Mouse (Mus musculus) hindbrain, embryonic 15.5 days (tissue): ENCODE measurements at regions not wholly inside any gene's neighbourhood (a gene's known extent, or its start where the extent isn't known, plus 50 kb on each side); places are given as distances from the start of the nearest gene placed in this dataset.

ENCODE experiments used
- ATAC-seq: fragments of 200-750 bp; cut with Nextera tagmentation; 2 replicates; pipeline ENCODE4 v1.8.0; 2017; ENCODE audit warnings: low read depth, moderate number of reproducible peaks, moderate TSS enrichment; ENCODE audit not compliant: low FRiP score
- H3K27ac ChIP-seq: fragments of 300-500 bp; sonication (generic); replicated peaks from 2 replicates; pipeline ENCODE4 v1.5.1; 2015; ENCODE audit warnings: mild to moderate bottlenecking, inconsistent platforms
- H3K27me3 ChIP-seq: fragments of 300-500 bp; sonication (generic); 2 replicates; pipeline ENCODE4 v1.6.1; 2015; ENCODE audit warnings: control low read depth, inconsistent platforms
- H3K36me3 ChIP-seq: fragments of 300-500 bp; sonication (generic); 2 replicates; pipeline ENCODE4 v1.6.1; 2015; ENCODE audit warnings: control low read depth, inconsistent platforms
- H3K4me1 ChIP-seq: fragments of 300-500 bp; sonication (generic); replicated peaks from 2 replicates; pipeline ENCODE4 v1.6.1; 2015; ENCODE audit warnings: control low read depth, inconsistent platforms
- H3K4me2 ChIP-seq: fragments of 300-500 bp; sonication (generic); 2 replicates; pipeline ENCODE4 v1.6.1; 2015; ENCODE audit warnings: moderate library complexity, mild to moderate bottlenecking, inconsistent platforms
- H3K4me3 ChIP-seq: fragments of 300-500 bp; sonication (generic); 2 replicates; pipeline ENCODE4 v1.5.1; 2015; ENCODE audit warnings: mild to moderate bottlenecking, inconsistent platforms
- H3K9ac ChIP-seq: fragments of 300-500 bp; sonication (generic); 2 replicates; pipeline ENCODE4 v1.6.1; 2015; ENCODE audit warnings: inconsistent platforms
- H3K9me3 ChIP-seq: fragments of 300-500 bp; sonication (generic); 2 replicates; pipeline ENCODE4 v1.6.1; 2016; ENCODE audit warnings: control low read depth, inconsistent platforms
- WGBS: fragments of 180-500 bp; shearing (Covaris S2); methylation state at CpG from one replicate; pipeline ENCODE4 v1.1.7; 2015; 5-methylcytosine and 5-hydroxymethylcytosine counted together

DNA sequence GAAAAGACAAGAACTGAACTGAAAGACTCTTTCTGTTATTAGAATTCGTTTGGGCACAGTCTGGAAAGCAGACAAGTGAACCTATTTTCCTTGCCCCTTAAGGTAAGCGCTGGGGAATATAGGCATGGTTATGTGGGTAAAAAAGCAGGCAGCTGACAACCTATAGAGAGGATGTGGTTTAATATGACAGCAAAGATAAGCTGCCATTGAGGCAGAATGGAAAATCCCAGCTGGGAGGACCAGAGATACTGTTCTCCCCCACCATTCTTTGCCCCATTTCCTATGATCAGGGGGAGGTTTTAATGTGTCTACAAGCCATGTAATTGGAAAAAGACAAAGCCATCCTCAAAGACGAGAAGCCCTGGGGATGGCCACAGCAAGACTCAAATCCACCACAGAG, 984.9 kb upstream of the Gm7489 start:
- H3K27me3 ChIP-seq = no peaks in the 10 kb centered on the region
- H3K36me3 ChIP-seq = no peaks in the 10 kb centered on the region
- no peak overlapping the region for H3K4me3 ChIP-seq
- H3K27ac ChIP-seq = no peak overlapping the region
- no peak overlapping the region for H3K4me2 ChIP-seq
- no peak for ATAC-seq
- 79% methylated on average over 3 of the region's 3 CpGs for WGBS
- no peak overlapping the region for H3K9ac ChIP-seq
- no peaks in the 10 kb centered on the region for H3K9me3 ChIP-seq
- H3K4me1 ChIP-seq = no peaks in the 10 kb centered on the region

DNA sequence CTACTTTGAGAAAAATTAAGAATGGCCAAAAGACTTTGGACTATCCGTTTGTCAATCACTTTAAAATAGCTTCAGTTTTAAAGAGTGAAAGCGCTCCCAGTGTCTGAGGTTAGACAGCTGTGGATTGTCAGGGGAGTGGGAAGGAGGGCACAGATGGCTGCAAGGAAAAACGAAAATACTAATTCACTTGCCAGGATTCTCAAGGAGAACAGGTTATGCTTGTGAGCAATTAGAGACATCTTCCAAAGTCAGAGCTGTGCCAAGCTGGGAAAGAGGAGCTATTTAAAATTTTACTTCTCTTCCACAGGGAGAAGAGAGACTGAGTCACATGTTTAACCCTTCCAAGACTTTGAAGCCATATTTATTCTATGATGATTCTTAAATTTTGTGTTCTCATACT, 979.5 kb upstream of the Gm7489 start:
- WGBS = 74% methylated on average over 3 of the region's 3 CpGs
- Histone ChIP-seq H3K27ac (no peak overlapping the region), H3K27me3 (no peaks in the 10 kb centered on the region), H3K4me1 (no peaks in the 10 kb centered on the region), H3K4me3 (no peak overlapping the region), H3K4me2 (no peak overlapping the region), H3K36me3 (no peaks in the 10 kb centered on the region), H3K9ac (no peak overlapping the region), H3K9me3 (no peaks in the 10 kb centered on the region)
- no peak for ATAC-seq

DNA sequence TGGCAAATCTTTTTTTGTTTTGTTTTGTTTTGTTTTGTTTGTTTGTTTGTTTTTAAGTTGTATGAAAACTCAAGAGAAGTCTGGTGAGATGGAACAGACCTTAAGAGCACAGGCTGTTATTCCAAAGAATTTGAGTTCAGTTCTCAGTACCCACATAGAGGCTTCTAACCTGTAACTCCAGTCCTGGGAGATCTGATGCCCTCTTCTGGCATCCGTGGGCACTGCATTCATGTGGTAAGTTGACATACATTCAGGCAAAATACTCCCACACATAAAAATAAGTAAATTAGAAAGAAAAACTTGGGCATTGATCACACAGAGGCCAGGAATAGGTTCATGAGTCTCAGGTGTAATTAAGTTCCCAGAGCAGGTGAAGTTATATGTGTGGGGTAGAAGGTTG, 977.5 kb upstream of the Gm7489 start:
- ATAC-seq = no peak
- WGBS = 59% methylated on average over 1 of the region's 1 CpGs
- Histone ChIP-seq H3K4me3 (no peak overlapping the region), H3K9me3 (no peaks in the 10 kb centered on the region), H3K4me1 (no peaks in the 10 kb centered on the region), H3K4me2 (no peak overlapping the region), H3K36me3 (no peaks in the 10 kb centered on the region), H3K27me3 (no peaks in the 10 kb centered on the region), H3K27ac (no peak overlapping the region), H3K9ac (no peak overlapping the region)

DNA sequence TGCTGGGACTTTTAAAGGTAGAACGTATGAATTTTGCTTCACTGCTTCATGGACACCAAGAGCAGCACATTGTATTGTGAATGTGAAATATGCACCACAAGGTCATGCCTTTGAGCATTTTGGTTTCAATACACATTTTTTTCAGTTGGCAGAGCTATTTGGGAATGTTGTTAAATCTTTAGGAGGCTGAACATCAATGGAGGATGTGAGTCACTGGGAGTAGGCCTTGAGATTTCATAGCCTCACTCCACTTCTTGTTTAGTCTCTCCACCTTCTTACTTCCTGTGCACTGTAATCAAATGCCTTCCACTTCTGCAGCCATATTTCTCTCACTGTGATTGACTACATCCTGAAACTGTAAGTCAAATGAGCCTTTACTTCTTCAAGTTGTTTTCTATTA, 962.4 kb upstream of the Gm7489 start:
- Histone ChIP-seq H3K9me3 (no peaks in the 10 kb centered on the region), H3K27ac (no peak overlapping the region), H3K27me3 (no peaks in the 10 kb centered on the region), H3K9ac (no peak overlapping the region), H3K4me1 (no peaks in the 10 kb centered on the region), H3K4me3 (no peak overlapping the region), H3K4me2 (no peak overlapping the region), H3K36me3 (no peaks in the 10 kb centered on the region)
- WGBS = 69% methylated on average over 1 of the region's 1 CpGs
- no peak for ATAC-seq

DNA sequence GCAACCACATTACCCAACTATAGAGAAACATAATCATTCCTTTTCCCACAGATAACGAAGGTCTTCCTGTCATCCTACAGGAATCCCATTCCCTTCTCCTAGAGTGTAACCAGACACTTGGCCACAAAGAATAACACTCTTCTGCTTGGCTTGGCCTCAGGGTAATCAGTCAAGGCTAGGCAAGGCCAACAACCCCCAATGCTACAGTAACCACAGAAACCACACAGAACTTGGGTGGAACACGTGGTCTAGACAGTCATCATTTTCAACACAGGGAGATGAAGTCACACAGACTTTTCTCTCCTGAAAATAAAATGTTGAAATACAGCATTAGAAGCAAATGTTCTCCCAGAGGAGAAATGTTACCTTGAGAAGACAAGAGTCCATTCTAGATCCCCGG, 956.3 kb upstream of the Gm7489 start:
- no peaks in the 10 kb centered on the region for H3K36me3 ChIP-seq
- ATAC-seq = no peak
- H3K27ac ChIP-seq = no peak overlapping the region
- H3K9me3 ChIP-seq = no peaks in the 10 kb centered on the region
- H3K9ac ChIP-seq = no peak overlapping the region
- 78% methylated on average over 3 of the region's 3 CpGs for WGBS
- no peaks in the 10 kb centered on the region for H3K4me1 ChIP-seq
- no peaks in the 10 kb centered on the region for H3K27me3 ChIP-seq
- no peak overlapping the region for H3K4me2 ChIP-seq
- H3K4me3 ChIP-seq = no peak overlapping the region

DNA sequence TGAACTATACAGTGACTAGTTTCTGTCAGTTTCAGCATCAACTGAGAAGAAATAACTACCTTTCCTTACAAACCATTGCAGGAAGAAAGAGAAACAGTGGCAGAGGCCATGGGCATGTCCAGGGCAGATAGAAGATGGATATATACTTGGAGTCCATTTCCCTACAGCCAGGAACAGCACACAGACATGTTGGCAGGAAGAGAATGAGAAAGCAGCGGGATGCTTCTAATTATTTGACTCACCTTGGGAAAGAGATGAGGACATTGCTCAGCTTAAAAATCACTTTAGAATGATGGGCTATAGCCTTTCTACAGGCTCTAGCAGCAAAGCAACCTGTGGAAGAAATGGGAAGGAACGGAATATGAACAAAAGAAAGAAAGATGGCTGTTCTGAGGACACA, 947.6 kb upstream of the Gm7489 start:
- ATAC-seq = no peak
- no peaks in the 10 kb centered on the region for H3K9me3 ChIP-seq
- no peaks in the 10 kb centered on the region for H3K27me3 ChIP-seq
- 91% methylated on average over 2 of the region's 2 CpGs for WGBS
- H3K4me3 ChIP-seq = no peak overlapping the region
- no peaks in the 10 kb centered on the region for H3K36me3 ChIP-seq
- H3K4me1 ChIP-seq = no peaks in the 10 kb centered on the region
- no peak overlapping the region for H3K27ac ChIP-seq
- H3K4me2 ChIP-seq = no peak overlapping the region
- no peak overlapping the region for H3K9ac ChIP-seq

DNA sequence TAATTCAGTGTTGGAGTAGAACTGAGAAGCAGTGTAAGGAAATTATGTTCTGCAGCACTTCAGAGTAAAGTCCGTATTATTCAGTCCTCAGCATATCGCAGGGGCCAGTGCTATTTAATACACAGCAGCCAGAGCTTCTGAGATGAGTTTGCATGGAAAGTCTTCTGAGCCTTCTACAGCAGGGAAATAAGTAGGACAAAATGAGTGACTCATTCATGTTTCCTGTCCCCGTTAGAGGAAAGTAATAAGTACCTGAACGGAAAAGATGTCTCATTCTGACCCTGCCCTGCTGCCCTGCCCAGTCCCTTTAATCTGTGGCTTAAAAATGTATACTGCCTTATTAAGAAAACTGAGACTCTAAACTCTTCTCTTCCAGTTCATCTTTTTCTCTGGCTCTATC, 940.1 kb upstream of the Gm7489 start:
- H3K4me3 ChIP-seq = no peak overlapping the region
- no peak overlapping the region for H3K4me2 ChIP-seq
- WGBS = 88% methylated on average over 4 of the region's 4 CpGs
- no peaks in the 10 kb centered on the region for H3K9me3 ChIP-seq
- no peak overlapping the region for H3K9ac ChIP-seq
- no peak overlapping the region for H3K27ac ChIP-seq
- H3K36me3 ChIP-seq = no peaks in the 10 kb centered on the region
- no peaks in the 10 kb centered on the region for H3K27me3 ChIP-seq
- no peak for ATAC-seq
- no peaks in the 10 kb centered on the region for H3K4me1 ChIP-seq

DNA sequence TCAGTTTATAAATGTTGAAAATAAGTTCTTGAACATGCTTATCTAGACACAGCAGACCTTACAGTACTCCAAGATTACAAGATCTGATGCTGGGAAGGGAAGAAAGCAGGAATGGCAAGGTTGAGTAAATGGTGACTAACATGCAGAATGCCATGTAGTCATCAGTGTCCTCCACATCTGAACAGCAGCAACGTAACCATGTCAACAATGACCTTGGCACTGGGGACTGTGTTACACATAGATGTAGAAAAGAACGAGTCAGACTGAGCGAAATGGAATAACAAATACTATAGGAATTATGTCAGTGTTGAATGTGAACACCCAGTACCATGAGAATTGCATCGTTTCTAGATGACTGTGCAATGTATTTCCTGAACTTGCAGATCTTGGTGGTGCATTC, 936.5 kb upstream of the Gm7489 start:
- no peak overlapping the region for H3K27ac ChIP-seq
- 95% methylated on average over 4 of the region's 4 CpGs for WGBS
- no peaks in the 10 kb centered on the region for H3K36me3 ChIP-seq
- no peak for ATAC-seq
- no peak overlapping the region for H3K9ac ChIP-seq
- no peaks in the 10 kb centered on the region for H3K9me3 ChIP-seq
- no peaks in the 10 kb centered on the region for H3K4me1 ChIP-seq
- no peaks in the 10 kb centered on the region for H3K27me3 ChIP-seq
- no peak overlapping the region for H3K4me3 ChIP-seq
- H3K4me2 ChIP-seq = no peak overlapping the region

DNA sequence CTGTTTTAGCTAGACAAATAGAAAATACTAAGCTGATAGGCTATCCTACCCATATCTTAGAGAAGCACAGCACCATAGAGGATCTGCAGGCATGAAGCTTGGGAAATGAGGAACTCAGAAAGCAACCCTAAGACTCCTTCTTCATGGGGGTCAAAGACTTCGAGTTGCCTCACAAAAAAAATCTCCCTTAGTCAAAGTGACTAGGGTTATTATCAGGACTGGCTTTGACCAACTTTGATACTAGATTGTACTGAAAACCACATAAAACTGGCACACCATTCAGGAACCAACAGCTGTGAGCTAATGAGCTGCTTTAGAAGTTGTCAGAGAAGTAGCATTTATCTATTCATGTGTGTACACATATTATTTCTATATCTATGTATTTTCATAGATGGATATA, 931.2 kb upstream of the Gm7489 start:
- no peaks in the 10 kb centered on the region for H3K9me3 ChIP-seq
- 77% methylated on average over 1 of the region's 1 CpGs for WGBS
- no peak for ATAC-seq
- no peak overlapping the region for H3K27ac ChIP-seq
- no peaks in the 10 kb centered on the region for H3K36me3 ChIP-seq
- no peaks in the 10 kb centered on the region for H3K4me1 ChIP-seq
- no peak overlapping the region for H3K9ac ChIP-seq
- H3K4me3 ChIP-seq = no peak overlapping the region
- no peaks in the 10 kb centered on the region for H3K27me3 ChIP-seq
- no peak overlapping the region for H3K4me2 ChIP-seq

DNA sequence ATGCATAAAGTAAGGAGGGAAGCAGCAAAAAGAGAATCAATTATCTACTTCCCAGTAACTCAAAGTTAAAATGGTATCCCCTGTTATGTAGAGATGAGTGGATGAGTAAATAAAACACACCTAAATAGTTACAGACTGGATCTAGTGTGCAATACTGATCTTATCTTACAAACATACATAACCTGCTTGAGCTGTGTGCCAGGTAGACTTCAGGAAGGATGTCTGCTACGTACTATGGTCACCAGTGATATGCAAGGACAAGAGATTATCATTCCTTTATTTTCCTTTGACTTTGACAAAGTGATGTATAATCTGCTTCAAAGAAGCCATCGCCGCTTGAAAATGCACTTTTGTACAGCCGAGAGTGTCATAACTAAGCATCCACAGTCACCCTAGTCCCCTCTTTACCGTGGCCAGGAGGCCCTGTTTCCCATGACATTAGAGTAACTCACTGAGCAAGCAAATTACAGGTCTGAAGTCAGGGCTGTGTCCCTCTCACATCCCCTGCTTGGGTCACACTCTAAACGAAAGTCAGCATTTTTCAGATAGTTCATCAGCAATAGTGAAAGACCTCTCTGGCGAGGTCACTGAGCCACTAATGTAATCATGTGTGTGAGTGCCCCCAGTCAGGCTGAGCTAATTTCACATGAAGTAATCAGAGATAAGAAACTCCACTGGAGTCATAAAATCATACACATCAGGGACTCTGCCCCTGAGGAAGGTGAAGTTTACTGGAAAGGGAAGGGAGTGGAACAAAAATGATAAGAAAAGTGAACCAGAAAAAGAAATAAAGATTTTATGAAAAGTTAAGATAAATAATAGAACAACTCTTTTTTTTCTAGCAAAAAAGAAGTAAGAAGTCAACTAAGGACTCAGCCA, 929.8 kb upstream of the Gm7489 start:
- no peak for ATAC-seq

DNA sequence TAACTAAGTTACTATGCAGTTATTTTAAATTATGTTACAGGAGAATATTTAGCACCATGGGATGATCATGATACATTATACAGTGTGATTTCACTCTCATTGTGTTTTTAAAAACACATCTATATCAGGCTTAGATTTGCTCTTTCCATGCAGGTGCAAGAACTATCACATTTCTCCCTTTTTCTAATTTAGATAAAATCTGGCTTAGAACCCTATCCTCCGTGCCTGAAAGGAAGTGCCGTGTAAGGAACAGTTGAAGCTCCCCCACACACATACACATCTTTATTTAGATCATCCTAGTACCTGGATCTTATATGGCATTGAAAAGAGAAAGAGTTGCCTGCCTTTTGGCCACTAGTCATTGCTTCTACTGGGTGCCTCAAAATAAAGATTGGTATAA, 925.0 kb upstream of the Gm7489 start:
- Histone ChIP-seq H3K9me3 (no peaks in the 10 kb centered on the region), H3K9ac (no peak overlapping the region), H3K4me2 (no peak overlapping the region), H3K36me3 (no peaks in the 10 kb centered on the region), H3K27me3 (no peaks in the 10 kb centered on the region), H3K27ac (no peak overlapping the region), H3K4me1 (no peaks in the 10 kb centered on the region), H3K4me3 (no peak overlapping the region)
- 99% methylated on average over 2 of the region's 2 CpGs for WGBS
- ATAC-seq = no peak

More for the DNA sequence above, 929.8 kb upstream of the Gm7489 start:
- Histone ChIP-seq H3K36me3 (no peaks in the 10 kb centered on the region), H3K27me3 (no peaks in the 10 kb centered on the region), H3K9me3 (no peaks in the 10 kb centered on the region), H3K9ac (no peak overlapping the region), H3K4me1 (no peaks in the 10 kb centered on the region), H3K4me3 (no peak overlapping the region), H3K27ac (no peak overlapping the region), H3K4me2 (no peak overlapping the region)
- WGBS = 73% methylated on average over 7 of the region's 7 CpGs

DNA sequence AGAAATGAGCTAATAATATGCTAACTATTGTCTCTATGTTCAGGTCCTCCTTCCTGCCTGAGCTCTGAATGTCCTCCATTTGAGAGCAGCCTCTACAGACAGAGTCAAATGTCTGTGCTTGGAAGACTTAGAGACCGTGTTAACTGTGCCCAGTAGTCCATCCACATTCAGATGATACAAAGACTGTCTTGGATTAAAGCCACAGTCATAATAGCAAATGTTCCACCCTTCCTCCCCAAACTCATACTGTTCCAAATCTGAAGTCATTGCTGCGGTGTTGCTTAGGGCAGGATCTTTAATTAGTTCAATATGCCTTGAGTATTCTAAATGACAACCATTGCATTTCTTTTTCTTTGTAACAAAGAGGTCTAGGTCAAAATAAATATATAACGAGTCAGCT, 923.2 kb upstream of the Gm7489 start:
- H3K27me3 ChIP-seq = no peaks in the 10 kb centered on the region
- H3K4me2 ChIP-seq = no peak overlapping the region
- no peaks in the 10 kb centered on the region for H3K9me3 ChIP-seq
- H3K9ac ChIP-seq = no peak overlapping the region
- no peaks in the 10 kb centered on the region for H3K4me1 ChIP-seq
- no peak for ATAC-seq
- no peak overlapping the region for H3K27ac ChIP-seq
- H3K36me3 ChIP-seq = no peaks in the 10 kb centered on the region
- 72% methylated on average over 3 of the region's 3 CpGs for WGBS
- H3K4me3 ChIP-seq = no peak overlapping the region

DNA sequence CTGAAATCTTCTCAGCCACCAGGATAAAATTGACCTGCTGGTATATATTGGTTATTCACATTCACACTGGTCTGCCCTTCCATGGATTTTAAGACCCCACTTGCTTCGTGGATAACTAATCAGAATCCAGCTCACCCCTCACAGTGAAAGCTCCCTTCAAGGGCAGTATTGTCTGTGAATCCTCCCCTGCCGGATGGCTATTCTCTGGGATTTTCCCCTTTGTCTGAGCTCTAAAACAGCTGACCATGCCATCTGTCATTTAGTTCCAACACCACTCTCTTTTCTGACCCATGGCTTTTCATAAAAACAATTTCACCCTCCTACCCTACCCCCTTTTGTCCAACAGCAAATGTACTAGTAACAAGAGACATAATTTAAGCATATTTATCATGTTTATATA, 920.8 kb upstream of the Gm7489 start:
- H3K36me3 ChIP-seq = no peaks in the 10 kb centered on the region
- H3K9ac ChIP-seq = no peak overlapping the region
- H3K27me3 ChIP-seq = no peaks in the 10 kb centered on the region
- no peaks in the 10 kb centered on the region for H3K9me3 ChIP-seq
- H3K4me1 ChIP-seq = no peaks in the 10 kb centered on the region
- H3K27ac ChIP-seq = no peak overlapping the region
- H3K4me3 ChIP-seq = no peak overlapping the region
- no peak overlapping the region for H3K4me2 ChIP-seq
- 8% methylated on average over 2 of the region's 2 CpGs for WGBS
- no peak for ATAC-seq
